Mouse (Mus musculus) thymus, postnatal 4 days (tissue): ENCODE results near the gene Usp28.
"Not testable (repeated sequence)": the region's sequence is repeated elsewhere in the genome, so short reads cannot be mapped to it uniquely, and the experiment has no call there.

Experiments used
- DNase-seq: peaks from one replicate; pipeline ENCODE4 v3.0.0; 2021

Gene Usp28

DNA sequence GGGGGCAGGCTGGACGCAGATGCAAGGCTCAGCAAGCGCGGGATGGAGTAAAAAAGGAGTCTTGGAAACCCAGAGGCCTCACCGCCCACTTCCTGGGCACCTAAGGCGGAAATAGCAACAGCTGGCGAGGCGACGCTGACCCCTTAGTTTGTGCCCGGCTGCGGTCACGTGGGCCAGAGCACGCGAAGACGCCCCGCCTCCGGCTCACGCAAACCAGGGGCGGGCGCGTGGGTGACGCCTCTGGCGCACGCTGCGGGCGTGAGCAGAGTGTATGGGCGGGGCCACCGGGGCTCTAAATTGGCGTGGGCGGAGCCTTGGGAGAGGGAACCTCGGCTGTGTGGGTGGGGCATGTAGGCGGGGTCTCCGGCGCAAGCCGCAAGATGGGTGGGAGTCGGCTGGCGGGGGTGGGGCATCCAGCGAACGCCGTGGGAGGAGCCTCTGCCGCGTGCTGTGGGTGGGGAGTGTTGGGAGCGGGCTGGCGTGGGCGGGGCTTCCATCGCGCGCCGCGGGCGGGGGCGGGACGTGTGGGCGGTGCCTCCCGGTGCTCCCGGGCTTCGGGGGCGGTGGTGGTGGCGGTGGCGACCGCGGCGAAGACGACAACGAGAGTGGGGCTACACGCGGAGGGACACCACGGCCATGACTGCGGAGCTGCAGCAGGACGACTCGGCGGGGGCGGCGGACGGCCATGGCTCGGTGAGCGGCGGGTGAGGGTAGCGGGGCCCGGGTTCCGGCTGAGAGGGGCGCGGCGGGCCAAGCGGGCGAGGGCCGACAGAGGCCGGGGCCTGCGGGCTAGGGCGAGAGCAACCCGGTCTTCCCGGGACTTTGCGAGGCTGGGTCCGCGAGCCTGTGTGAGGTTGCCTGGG lies at the start of gene Usp28:
Usp28 (plus strand) TSS at position 531 of the 863 bp plus-strand sequence.
- DNase-seq, result peak; percentile 100

DNA sequence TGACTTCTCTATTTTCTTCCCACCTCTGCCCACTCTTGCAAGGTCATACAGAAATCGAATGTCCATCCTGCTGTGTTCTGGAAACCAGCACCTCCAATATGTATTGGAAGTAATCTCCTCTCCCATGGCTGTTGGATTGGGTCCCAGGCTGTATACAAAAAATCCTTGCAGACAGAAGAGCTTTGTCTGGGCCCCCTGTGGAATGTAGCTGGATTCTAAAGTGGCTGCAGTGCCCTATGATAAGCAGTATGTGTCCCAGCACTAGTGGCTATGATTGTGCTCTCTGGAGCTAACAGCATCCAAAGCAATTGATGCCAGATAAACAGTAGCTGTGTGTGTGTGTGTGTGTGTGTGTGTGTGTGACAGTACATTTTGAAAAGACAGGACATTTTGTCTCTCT lies 42.8 kb upstream of the Usp28 start:
- DNase-seq, result no peak

DNA sequence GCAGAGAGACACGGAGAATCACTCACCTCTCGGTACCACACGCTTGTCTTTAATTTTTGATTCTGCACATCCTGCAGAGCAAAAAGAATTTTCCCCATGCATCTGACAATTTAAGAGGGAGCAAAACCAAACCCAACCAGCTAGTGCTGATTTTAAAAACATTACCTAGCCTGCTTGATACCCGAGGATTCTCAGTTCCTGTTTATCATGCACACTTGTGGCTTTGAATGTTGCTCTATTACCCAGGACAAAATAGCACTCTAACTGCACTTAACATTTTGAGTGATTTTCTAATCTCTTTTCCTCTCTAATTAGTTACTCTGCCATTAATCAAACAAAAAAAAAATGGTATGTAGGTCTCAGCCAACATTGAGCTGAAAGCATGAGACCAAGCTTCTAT lies 37.6 kb upstream of the Usp28 start:
- no peak for DNase-seq

DNA sequence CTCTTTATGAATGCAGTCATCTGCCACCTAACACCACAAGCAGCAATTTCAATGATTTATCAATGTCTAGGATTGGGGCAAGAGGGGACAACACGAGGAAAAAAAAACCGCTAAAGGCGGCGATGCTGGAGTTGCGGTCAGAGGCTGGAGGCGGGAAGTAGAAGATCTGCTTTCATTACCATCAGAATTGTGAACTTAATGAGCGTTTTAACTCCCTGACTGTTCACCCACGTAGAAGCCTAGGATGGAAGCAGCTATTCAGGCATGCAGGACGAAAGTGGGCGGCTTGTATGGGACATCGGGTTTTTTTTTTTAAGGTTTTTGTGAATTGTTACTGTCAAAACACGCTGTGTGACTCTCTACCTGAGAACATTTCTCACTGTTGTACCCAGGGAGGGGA lies 23.9 kb upstream of the Usp28 start:
- DNase-seq, result no peak

DNA sequence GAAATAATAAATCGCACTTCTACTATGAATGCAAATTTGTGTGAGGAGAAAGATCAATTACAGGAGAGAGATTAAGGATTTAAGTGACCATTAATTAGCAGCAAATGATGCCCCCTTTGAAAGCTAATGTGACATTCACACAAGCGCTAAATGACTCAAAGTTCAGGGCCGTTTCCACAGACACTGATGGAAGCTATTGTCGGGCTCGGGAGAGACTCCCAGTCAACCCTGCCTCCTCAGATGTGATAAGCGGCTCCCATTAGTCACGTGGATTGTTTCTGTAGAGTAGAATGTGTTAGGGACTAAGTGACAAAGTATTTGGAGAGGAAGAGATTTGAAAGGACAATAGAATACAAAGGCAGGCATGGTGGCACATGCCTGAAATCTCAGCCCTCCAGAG lies 23.0 kb upstream of the Usp28 start:
- DNase-seq, result no peak

DNA sequence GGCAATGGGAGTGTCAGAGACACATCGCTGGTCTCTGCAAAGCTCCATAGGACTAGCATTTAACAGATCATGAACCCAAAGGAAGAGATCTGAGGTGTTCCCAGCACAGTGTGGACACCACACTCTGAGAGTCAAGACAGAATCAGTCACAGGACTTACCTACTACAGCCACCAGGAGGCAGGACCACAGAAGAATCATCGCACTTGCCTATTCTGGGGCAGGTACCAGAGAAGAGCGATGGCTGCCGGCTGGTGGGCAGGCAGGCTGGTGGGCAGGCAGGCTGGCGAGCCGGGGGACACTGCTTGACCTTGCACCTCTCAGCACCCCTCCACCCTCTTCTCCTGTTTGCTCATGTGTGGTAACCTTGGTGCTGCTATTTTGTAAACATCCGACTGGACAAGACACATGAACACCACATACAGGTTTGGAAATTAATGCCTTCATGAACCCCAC lies 20.6 kb upstream of the Usp28 start, which contains the start of gene Htr3b:
Htr3b (minus strand) TSS at position 404 of the 454 bp plus-strand sequence.
- peak; percentile 47 for DNase-seq

DNA sequence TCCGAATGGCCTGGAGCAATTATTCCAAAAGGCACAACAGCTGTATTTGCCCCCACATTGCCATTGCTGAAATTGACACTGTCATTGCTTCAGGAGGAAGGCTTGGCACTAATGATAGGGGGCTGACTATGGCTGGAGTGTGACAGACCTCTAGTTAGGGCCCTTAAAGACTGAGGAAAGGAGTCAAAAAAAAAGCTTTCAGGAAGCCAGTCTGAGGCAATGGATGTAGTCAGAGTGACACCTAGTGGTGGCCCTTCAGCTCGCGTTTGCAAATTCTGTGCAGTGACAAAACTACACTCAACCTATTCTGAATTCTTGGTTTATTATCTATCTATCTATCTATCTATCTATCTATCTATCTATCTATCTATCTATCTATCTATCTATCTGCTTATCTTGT lies 12.7 kb upstream of the Usp28 start:
- peak; percentile 59 for DNase-seq

DNA sequence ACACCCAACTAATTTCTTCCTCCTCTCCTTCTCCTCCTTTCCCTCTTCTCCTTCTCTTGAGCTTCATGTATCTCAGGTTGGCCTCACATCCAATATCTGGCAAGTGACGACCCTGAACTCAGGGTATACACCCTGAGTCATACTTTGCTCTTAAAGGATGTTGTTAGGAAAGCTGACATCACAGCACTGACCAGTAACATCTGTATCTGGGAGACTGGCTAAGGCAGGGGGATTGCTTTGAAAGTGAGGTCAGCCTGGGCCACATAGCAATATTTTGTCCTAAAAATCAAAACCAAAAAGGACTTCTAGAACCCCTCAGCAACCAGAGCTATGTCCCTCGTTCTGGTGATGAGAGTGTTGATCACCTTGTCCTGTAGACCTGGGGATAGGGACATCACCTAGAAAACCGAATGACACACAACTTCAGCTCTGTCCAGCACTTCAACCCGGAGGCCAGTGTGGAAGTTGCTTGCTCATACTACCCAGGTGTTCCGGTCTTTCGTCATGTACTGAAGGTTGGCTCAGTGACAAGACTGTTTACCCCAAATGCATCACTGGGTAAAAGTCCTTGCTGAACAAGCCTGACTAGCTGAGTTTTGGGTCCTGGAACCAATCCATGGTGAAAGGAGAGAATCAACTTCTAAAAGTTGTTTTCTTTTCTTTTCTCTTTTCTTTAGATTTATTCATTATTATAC lies 8.4 kb upstream of the Usp28 start:
- no peak for DNase-seq

DNA sequence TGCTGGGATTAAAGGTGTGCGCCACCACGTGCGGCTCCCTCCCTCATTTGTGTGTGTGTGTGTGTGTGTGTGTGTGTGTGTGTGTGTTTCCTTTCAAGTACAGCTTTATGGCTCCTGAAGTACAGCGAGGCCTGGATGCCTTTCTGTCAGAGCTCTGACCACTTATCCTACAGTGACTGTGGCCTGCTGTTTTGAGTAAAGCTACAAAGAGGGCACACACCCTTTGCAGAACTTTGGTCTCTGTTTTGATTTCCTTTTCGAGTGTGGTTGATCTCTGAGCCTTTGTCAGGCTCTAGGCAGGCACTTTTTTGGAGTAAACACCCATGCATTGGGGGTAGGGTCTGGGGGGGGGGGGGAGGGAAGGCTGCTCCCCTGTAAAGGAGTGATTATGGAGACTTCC lies 4.8 kb upstream of the Usp28 start:
- no peak for DNase-seq

DNA sequence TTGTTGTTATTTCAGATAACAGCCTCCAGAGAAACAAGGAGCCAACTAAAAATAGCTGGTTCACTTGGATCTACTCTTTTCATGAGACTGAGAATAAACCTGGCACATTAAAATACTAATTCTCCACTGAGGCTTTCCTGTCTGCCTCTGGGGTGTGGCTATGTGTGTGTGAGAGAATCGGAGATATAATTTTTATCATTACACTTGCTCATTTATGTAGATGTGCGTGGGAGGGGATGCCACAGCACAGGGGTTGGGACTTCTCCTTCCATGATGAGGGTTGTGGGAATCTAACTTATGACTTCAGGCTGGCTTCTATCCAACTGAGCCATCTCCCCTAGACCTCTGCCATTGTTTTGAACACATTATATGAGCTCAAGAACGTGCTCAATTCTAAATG lies 4.4 kb upstream of the Usp28 start:
- no peak for DNase-seq

DNA sequence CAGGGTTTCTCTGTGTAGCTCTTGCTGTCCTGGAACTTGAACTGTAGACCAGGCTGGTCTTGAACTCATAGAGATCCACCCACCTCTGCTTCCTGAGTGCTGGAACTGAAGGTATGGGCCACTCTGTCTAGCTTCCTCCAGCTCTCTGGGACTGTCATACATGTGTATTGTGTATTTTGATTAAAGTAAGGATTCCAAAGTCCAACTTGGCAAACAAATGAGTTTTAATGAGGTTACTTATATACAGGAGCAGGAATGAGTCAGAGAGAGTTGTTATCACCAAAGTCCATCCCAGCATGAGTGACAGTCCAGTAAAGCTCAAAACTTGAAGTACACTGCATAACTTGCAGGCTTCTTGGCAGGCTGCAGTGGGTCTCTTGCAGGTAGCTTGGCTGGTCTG lies 3.3 kb upstream of the Usp28 start:
- DNase-seq, result no peak

DNA sequence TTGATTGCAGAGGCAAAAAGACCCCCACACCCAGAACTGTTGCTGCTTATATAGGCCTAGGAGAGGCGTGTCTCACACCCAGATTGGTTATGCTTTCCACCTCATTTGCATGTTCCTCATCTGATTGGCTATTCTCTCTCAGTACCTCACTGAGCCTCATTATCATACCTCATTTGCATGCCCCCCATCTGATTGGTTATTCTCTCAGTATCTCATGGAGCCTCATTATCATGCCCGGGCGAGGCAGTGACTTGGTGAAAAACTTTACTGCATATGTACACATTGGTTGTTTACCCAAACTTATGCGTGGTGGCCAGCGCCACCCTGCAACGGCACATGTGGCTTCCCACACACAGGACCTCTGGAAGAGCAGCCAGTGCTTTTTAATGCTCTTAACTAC lies 1.4 kb upstream of the Usp28 start:
- not testable (repeated sequence) for DNase-seq

DNA sequence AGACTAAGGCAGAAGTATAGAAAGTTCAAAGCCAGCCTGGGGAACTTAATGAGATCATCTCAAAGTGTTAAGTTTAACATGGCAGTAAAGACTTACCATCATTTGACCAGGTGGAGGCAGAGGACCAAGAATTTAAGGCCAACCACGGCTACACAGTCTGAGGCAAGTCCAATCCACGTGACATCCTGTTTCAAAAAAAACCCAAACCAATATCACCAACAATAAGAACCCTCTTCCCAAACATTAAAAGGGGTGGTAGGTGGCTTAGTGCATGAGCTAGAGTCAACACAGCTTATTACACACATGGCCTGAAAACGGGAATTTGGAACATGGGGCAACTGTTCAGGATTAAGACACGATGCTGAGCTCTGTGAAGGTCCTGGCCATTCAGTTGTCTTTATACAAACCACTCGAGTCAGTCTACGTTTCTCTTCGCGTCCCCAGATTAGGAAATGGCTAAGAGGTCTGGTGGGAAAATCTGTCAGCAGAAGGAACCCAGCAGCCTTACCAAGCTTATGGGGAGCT lies 793 bp upstream of the Usp28 start:
- no peak for DNase-seq

DNA sequence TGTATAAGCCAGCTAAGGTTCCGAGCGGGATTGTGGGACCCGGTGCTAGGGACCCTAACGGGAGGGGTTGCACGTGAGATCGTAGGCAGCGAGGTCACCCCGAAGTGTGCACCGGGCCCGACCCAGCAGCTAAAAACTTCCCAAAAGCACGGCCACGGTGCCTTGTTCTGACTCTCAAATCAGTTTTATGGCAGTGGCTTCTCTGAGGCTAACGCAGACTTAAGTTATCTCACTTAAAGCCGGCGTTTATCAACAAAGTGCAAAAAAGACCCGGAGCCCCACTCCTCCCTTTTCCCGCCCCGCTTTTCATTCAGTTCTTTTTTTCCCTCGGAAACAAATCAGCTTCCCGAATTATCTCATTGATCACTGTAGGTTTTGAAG lies 523 bp downstream of the Usp28 start:
- DNase-seq, result no peak

DNA sequence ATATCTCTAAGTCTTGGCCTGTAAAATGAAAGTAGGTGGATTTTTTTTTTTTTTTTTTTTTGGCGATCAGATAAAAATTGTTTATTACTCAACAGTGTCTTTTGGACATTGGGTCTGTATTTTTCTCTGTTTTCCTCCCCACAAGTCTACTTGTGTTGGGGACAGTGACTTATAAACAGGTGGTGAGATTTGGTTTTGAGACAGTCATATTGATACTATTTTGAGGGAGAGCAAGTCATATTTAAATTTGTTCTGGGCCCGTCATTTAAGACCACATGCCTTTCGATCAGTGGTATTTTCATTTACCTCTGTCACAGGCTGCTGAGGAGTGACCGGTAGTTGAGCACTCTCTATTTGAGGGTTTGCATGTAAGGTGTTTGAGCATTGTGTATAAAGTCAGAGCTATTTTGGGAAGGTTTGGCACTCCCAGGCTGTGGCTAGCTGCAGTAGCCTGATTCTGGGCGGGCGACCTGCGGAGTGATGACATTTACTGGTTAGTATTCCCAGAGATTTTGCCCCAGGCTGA lies 1.5 kb downstream of the Usp28 start:
- DNase-seq, result no peak

DNA sequence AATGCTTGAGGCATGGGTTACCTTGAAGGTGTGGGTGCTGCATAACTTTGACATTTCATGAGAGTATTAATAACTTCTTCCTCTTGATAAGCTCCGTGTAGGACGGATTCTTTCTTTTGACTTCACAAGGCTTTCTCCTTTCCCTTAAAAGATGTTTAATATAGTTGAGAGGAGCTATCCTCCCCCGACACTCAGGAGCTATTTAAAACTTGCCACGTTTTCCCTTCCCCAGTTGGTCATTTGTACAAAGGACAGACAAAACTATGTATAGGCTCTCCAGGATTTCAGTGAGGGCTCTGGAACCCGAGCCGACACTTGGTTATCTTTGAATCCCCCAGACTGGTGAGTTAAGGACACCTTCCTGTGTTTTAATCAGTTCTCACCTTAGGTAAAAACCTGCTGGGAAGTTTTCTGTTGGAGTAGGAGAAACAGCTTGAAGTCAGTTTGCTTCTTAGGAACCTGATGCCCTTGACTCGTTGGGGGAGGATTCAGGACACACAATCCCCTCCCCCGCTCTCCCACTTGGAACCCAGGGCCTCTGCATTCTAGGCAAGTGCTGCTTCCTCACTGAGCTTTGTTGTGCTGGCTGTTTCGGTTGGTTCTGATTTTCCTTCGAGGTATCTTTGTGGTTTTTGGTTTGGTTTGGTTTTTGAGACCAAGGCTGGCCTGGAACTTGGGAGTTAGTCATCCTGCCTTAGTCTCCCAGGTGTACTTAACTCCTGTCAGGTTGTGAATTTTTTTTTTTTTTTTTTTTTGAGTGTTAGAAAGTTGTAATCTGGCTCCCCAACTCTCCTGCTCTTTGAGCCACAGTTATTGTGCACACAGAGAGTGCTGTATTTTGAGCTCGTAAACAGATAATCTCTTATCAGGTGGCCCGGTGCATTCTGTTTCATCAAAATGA lies 2.3 kb downstream of the Usp28 start:
- no peak for DNase-seq

DNA sequence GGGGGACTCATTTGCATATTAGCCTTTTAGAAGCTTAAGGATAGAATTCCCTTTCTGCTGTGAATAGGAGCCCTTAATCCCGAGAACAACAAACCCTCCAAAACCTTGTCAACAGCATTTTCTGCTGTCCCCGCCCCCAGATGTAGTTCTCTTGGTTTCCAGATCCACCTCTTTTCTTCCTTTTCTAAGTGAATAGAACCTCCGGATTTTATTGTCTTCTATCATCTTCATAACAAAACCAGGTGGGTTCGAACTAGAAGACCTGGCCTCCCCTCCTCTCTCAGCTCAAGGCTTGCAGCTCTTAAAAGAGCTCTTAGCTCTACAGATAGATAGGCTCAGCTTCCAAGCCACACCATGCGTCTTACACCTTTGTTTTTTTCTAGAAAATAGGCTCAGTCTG lies 6.5 kb downstream of the Usp28 start:
- DNase-seq, result no peak

DNA sequence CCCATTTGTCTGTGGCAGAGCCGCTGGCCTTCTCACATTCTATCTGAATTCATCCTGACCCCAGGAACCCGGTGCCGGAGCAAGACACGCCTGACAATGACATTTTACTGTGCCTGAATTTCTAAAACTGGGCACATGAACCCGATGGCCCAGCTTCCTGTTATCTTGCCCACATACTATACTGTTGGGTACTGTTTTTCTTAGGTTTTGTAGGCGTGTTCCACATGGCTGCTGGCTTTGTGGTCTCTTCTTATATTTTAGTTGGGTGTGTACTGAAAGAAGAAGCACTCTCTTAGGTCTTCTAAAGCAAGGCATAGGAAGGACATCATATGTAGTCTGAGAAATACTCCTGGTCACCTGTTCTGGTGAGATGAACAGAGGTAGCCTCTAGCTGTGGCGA lies 9.6 kb downstream of the Usp28 start:
- DNase-seq, result no peak

DNA sequence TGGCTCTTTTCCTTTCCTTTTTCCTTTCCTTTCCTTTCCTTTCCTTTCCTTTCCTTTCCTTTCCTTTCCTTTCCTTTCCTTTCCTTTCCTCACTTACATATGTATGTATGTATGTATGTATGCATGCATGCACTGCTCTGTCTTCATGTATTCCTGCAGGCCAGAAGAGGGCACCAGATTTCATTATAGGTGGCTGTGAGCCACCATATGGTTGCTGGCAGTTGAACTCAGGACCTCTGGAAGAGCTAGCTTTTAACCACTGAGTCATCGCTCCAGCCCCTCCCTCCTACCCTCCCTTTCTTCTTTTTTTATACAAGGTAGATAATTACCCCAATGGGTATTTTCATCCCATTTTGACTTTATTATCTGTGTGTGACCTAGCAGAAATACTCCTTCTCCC lies 10.6 kb downstream of the Usp28 start:
- no peak for DNase-seq

DNA sequence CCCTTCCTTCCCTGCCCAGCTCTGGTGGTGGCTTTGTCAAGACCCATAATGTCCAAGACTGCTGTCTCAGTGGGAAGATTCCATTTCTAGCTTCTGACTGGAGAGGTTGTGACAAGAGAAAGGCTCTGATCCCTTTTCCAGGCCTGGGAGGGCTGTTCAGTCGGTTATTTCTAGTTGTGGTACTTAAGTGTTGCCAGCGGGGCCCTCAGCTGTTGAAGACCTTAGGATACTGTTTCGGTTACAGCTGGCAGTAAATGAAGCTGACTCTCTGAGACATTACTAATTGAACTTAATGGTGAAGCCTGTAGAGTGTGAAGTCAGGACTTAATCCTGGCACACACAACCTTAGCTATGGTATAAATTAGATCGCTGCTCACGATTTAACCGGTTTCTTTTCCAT lies 14.1 kb downstream of the Usp28 start:
- DNase-seq, result no peak

DNA sequence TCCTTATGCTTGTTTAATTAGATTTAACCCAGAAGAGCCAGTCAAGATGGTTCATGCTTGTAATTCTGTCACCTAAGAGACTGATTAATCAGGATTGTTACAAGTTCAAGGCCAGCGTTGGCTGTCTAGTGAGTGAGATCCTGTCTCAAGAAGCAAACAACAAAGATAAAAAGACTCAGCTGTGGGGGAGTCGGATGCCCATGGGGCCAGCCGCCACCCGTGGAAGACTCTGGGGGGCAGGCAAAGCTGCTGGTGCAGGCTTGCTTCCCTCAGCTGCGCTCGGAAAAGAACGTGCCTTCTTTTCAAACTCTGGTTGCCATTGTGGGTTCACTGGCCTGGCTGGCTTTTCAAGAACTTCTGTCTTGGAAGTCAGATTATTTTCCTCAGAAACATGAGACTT lies 30.6 kb downstream of the Usp28 start:
- DNase-seq, result no peak

DNA sequence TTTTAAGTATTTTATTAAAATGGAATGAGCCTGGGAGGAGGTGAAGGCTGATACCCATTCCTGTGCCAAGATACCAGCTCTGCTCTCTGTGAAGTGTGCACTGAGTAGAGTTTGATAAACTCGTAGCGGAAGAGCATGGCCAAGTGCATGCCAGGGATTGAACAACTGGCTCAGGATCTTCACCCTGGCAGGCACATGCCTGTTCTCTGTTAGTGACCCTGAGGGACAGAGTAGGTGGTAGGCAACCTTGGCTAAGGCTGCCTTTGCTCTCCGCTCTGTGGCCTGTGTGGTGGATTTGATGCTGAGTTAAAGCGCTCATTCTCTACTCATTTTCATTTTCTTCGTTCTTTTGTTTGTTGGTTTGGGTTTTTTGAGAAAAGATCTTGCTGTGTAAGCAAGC lies 36.1 kb downstream of the Usp28 start:
- DNase-seq, result no peak

DNA sequence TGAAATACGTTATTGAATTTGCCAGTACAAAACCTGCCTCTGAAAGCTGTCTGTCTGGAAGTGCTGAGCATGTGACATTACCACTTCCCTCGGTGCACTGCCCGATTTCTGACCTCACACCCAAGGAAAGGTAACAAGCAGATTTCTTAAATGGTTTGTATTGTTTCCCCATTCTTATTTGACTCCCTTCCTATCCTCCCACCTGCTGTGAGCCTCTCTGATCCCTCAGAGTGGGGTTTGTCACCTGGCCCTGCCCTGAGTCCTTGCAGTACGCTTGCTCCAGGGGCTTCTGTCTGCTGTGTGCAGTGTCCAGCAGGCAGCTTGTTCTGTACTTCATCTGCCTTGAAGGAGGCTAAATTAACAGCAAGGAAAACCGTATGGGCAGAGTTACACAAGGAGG lies 38.8 kb downstream of the Usp28 start:
- no peak for DNase-seq
